Mouse (Mus musculus) heart, postnatal 0 days (tissue): Measurements from ENCODE around the gene Flvcr1.

Experiments
- CTCF ChIP-seq: IDR thresholded peaks from 2 replicates; pipeline ENCODE4 v1.5.1; 2016; ENCODE audit warnings: antibody characterized with exemption, control low read depth, low read depth
- EP300 ChIP-seq: IDR thresholded peaks from 2 replicates; pipeline ENCODE4 v1.6.1; 2016; ENCODE audit warnings: antibody characterized with exemption, low read depth

DNA sequence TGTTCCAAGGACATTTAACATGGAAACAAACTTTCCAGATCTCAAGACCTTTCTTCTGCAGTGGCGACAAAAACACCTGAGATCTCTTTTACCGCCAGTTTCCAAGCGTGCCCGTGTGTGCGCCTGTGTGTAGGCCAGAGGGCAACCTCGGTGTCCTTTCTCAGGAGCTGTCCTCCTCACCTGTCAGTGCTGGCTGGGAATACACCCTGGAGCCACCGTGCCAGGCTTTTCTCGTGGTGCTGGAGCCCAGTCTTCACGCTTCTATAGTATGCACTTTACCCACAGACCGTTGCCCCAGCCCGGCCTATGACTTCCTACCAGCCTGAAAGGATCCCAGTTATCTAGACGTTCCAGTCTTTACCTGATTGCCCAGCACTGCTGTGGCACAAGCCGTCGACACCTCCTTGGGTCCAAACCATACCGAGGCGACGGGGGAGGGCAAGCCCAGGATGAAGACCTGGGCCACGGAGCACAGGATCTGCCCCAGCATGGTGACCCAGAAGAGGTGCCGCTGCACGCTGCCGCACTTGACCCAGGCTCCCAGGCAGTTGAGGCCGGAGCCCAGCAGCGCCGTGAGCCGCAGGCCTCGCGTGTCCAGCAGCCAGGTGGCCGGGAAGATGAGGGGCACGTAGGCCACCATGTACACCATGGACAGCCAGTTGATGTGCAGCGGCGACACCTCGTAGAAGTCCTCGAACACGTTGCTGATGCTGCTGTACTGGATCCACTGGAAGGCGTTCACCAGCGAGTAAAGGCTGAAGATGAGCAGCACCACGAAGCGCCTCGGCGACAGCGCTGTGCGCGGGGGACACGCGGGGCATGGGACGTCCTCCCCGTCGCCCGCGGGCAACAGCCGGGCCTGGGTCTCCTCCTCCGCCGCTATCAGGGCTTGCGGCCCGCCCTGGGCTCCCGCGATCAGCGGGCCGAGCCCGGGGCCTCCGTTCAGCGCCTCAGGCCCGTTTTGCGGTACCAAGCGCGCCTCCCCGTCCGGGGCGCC lies 644 bp downstream of the Flvcr1 start:
- no peak for TF ChIP-seq CTCF
- TF ChIP-seq EP300 = no peak
